Mouse (Mus musculus) bone marrow macrophage, adult 2 months (primary cell): ENCODE measurements around the gene Accsl. TPM values are rescaled to one million over a fixed set of nuclear protein-coding genes. Genes with fewer than 3 reads are reported as not detected.

Source experiments
- H3K27ac ChIP-seq: 2 replicates; pipeline ENCODE4 v1.5.1; 2012; ENCODE audit warnings: low read depth, low read length; ENCODE audit not compliant: insufficient read depth
- H3K4me1 ChIP-seq: 2 replicates; pipeline ENCODE4 v1.6.1; 2012; ENCODE audit warnings: low read length; ENCODE audit not compliant: control insufficient read depth, insufficient read depth
- H3K4me3 ChIP-seq: 2 replicates; pipeline ENCODE4 v1.5.1; 2012; ENCODE audit warnings: mild to moderate bottlenecking, low read length, moderate library complexity; ENCODE audit not compliant: insufficient read depth
- CTCF ChIP-seq: IDR thresholded peaks from 2 replicates; pipeline ENCODE4 v1.5.1; 2012; ENCODE audit warnings: low read depth, mild to moderate bottlenecking, low read length, moderate library complexity
- POLR2A ChIP-seq: IDR thresholded peaks from 2 replicates; pipeline ENCODE4 v1.6.1; 2012; ENCODE audit warnings: mild to moderate bottlenecking, low read depth, low read length, borderline replicate concordance
- polyA plus RNA-seq: library from polyadenylated mRNA; stranded (reverse); fragments of >200 nt; gene quantifications from 2 replicates; pipeline ENCODE4 v1.2.4, GENCODE M21; 2012; ENCODE audit not compliant: missing spikeins, insufficient read depth, insufficient read length

The Accsl gene
- polyA plus RNA-seq, 1 experiment, result not detected

GRCm38 (mm10) chr2:93891611-93892280 is 22.8 kb upstream of the Accsl start:
- Histone ChIP-seq H3K4me3 (no peak overlapping the region), H3K27ac (no peak overlapping the region), H3K4me1 (no peaks in the 10 kb centered on the region)
- TF ChIP-seq CTCF, result no peak
- no peak for TF ChIP-seq POLR2A

- Histone ChIP-seq H3K4me3 (no peak overlapping the region), H3K27ac (no peak overlapping the region), H3K4me1 (no peaks in the 10 kb centered on the region)
- TF ChIP-seq POLR2A (no peak), CTCF (no peak)
These were observed 21.2 kb upstream of the Accsl start for GRCm38 (mm10) chr2:93890143-93890542.

GRCm38 (mm10) chr2:93889071-93889470 is 20.1 kb upstream of the Accsl start:
- no peaks in the 10 kb centered on the region for H3K4me1 ChIP-seq
- no peak overlapping the region for H3K27ac ChIP-seq
- H3K4me3 ChIP-seq, result no peak overlapping the region
- TF ChIP-seq POLR2A, result no peak
- TF ChIP-seq CTCF, result no peak

- TF ChIP-seq CTCF, result no peak
- TF ChIP-seq POLR2A, result no peak
- Histone ChIP-seq H3K4me1 (no peaks in the 10 kb centered on the region), H3K27ac (no peak overlapping the region), H3K4me3 (no peak overlapping the region)
These were observed 19.4 kb upstream of the Accsl start for GRCm38 (mm10) chr2:93888366-93888765.

GRCm38 (mm10) chr2:93887273-93887672 is 18.3 kb upstream of the Accsl start:
- TF ChIP-seq POLR2A (no peak), CTCF (no peak)
- no peak overlapping the region for H3K4me3 ChIP-seq
- no peaks in the 10 kb centered on the region for H3K4me1 ChIP-seq
- no peak overlapping the region for H3K27ac ChIP-seq

GRCm38 (mm10) chr2:93886013-93886794 is 17.2 kb upstream of the Accsl start:
- H3K4me3 ChIP-seq, result no peak overlapping the region
- no peak overlapping the region for H3K27ac ChIP-seq
- H3K4me1 ChIP-seq, result no peaks in the 10 kb centered on the region
- TF ChIP-seq CTCF (no peak), POLR2A (no peak)

GRCm38 (mm10) chr2:93883066-93883465 is 14.1 kb upstream of the Accsl start:
- Histone ChIP-seq H3K27ac (no peak overlapping the region), H3K4me1 (no peaks in the 10 kb centered on the region)
- TF ChIP-seq CTCF (no peak), POLR2A (no peak)

GRCm38 (mm10) chr2:93881640-93882367 is 12.8 kb upstream of the Accsl start:
- H3K27ac ChIP-seq, result no peak overlapping the region
- no peak overlapping the region for H3K4me3 ChIP-seq
- TF ChIP-seq POLR2A, result no peak
- TF ChIP-seq CTCF, result no peak
- H3K4me1 ChIP-seq, result no peaks in the 10 kb centered on the region

More at GRCm38 (mm10) chr2:93883066-93883465, 14.1 kb upstream of the Accsl start:
- H3K4me3 ChIP-seq, result no peak overlapping the region

- TF ChIP-seq POLR2A (no peak), CTCF (no peak)
- no peak overlapping the region for H3K4me3 ChIP-seq
- no peaks in the 10 kb centered on the region for H3K4me1 ChIP-seq
- no peak overlapping the region for H3K27ac ChIP-seq
These were observed 12.0 kb upstream of the Accsl start for GRCm38 (mm10) chr2:93880981-93881380.

- Histone ChIP-seq H3K4me3 (no peak overlapping the region), H3K27ac (no peak overlapping the region), H3K4me1 (no peaks in the 10 kb centered on the region)
- TF ChIP-seq CTCF (no peak), POLR2A (no peak)
These were observed 11.5 kb upstream of the Accsl start for GRCm38 (mm10) chr2:93880450-93880849.
